Comparison of ENCODE assay signal across 7 mouse cellular contexts in the genomic region with DNA sequence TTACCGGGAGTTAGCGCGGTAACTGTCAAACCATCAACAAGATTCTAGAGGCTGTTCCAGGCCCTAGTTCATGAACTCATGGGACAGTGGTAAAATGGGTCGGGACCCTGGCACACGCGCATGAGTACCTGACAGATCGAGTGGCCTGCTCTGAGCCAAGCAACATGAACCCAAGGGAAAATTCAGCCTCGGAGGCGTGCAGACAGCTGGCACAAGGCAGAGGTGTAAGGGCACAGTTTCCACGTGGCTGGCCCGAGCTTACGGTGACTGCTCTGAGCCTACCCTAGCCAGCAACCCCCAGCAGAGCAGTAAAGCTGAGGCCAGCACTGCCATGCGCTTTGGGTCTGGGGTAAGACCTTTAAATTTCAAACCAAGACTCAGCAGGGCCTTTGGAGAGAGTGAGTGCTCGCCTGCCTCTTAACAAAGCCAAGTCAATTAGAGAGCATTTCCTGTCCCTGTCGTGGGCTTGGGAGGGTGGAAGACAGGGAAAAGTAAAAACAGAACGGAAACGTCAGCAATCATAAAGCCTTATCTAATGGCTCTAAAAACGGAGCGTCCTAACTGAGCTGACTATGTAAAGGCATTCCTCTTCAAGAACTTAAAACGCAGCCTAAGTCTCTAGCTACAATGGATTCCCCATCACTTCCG. TPM values are rescaled to one million over a fixed set of nuclear protein-coding genes. Genes with fewer than 3 reads are reported as not detected.
DNase-seq lines count a peak whose midpoint lies in the region; ATAC-seq and TF ChIP-seq lines count a peak whose summit lies in the region.

No protein-coding gene starts in this region.

- H3K36me3 ChIP-seq in E14TG2a.4 (ENCODE audit: insufficient read depth, low read length), result peaks cover 56% of the 10 kb centered on the region
- H3K36me3 ChIP-seq in hindbrain, embryonic 10.5 days, result peaks cover 21% of the 10 kb centered on the region
- peaks cover 5% of the 10 kb centered on the region for H3K36me3 ChIP-seq in liver, embryonic 11.5 days (ENCODE audit: control insufficient read depth, insufficient read depth, low read length)

- ATAC-seq in liver, embryonic 11.5 days (replicated peaks; ENCODE audit: low FRiP score), result no peak

- peak; percentile 41 for DNase-seq in adipocyte (ENCODE audit: low spot score)
- DNase-seq in hindbrain, embryonic 10.5 days (ENCODE audit: low spot score), result no peak
- no peak for DNase-seq in liver, embryonic 11.5 days (ENCODE audit: low spot score)
- no peak for DNase-seq in thymus, postnatal 25 days
- DNase-seq in testis, postnatal 14 days (ENCODE audit: low spot score), result no peak
- DNase-seq in left cerebral cortex, postnatal 10 days (ENCODE audit: extremely low spot score in 1 of 2, low spot score in 2 of 2), result no peak

- H3K27me3 ChIP-seq in E14TG2a.4 (ENCODE audit: insufficient read depth, low read length), result no peaks in the 10 kb centered on the region
- H3K27me3 ChIP-seq in hindbrain, embryonic 10.5 days (ENCODE audit: insufficient read depth, poor library complexity, severe bottlenecking), result no peaks in the 10 kb centered on the region
- H3K27me3 ChIP-seq in liver, embryonic 11.5 days (replicated peaks; ENCODE audit: control insufficient read depth, insufficient read depth, low read length), result no peaks in the 10 kb centered on the region

- H3K9me3 ChIP-seq in E14TG2a.4 (ENCODE audit: low read length), result no peaks in the 10 kb centered on the region
- no peaks in the 10 kb centered on the region for H3K9me3 ChIP-seq in hindbrain, embryonic 10.5 days
- no peaks in the 10 kb centered on the region for H3K9me3 ChIP-seq in liver, embryonic 11.5 days (ENCODE audit: control insufficient read depth, low read length)

- WGBS in hindbrain, embryonic 10.5 days, result 52% methylated on average over 21 of the region's 21 CpGs
- WGBS in liver, embryonic 11.5 days, result 51% methylated on average over 21 of the region's 21 CpGs

- peak overlapping the region; percentile 96 for H3K27ac ChIP-seq in hindbrain, embryonic 10.5 days
- H3K27ac ChIP-seq in liver, embryonic 11.5 days (ENCODE audit: low read depth, low read length), result peak overlapping the region; percentile 60

- H3K9ac ChIP-seq in liver, embryonic 11.5 days (ENCODE audit: low read depth, low read length), result peak overlapping the region; percentile 42

- no peak for TF ChIP-seq CTCF in E14TG2a.4 (conservative IDR thresholded peaks at IDR 0.05; ENCODE audit: low read length)

- peaks cover 91% of the 10 kb centered on the region for H3K4me1 ChIP-seq in E14TG2a.4 (replicated peaks; ENCODE audit: low read depth, low read length)
- peaks cover 75% of the 10 kb centered on the region for H3K4me1 ChIP-seq in hindbrain, embryonic 10.5 days (replicated peaks)
- peaks cover 56% of the 10 kb centered on the region for H3K4me1 ChIP-seq in liver, embryonic 11.5 days (replicated peaks; ENCODE audit: control insufficient read depth, insufficient read depth, low read length)

- peak overlapping the region; percentile 35; the same call in 1 of the 2 replicates for H3K4me3 ChIP-seq in E14TG2a.4 (replicated peaks; ENCODE audit: low read length)
- H3K4me3 ChIP-seq in hindbrain, embryonic 10.5 days, result no peak overlapping the region
- H3K4me3 ChIP-seq in liver, embryonic 11.5 days (ENCODE audit: low read depth, low read length), result no peak overlapping the region

- intact Hi-C loops in left cerebral cortex, postnatal 10 days (cut with DNase I), result loop anchor here (5.0 kb wide), 1 partner anchor 37 kb away; a partner anchor contains a TSS

- peak overlapping the region; percentile 9; the same call in 1 of the 2 replicates for H3K4me2 ChIP-seq in liver, embryonic 11.5 days

RNA-seq across cellular contexts. Expression of a gene that starts 38.0 kb away (rescaled TPM):
- polyA plus RNA-seq in hindbrain, embryonic 10.5 days (2016; fragmentation: Nextera tagmentation; extraction: Ambion mirVana), result 248 and 258 TPM in 2 replicates
- polyA plus RNA-seq in liver, embryonic 11.5 days (2014; fragmentation: Nextera tagmentation; extraction: Ambion mirVana), result 122 and 137 TPM in 2 replicates
- total RNA-seq in left cerebral cortex, postnatal 10 days (2021), result 100 to 1,000 TPM; 117 to 122 TPM

RNA-seq across cellular contexts. Expression of a gene that starts 38.1 kb away (rescaled TPM):
- 1.3 and 1.7 TPM in 2 replicates for polyA plus RNA-seq in hindbrain, embryonic 10.5 days (2016; fragmentation: Nextera tagmentation; extraction: Ambion mirVana)
- polyA plus RNA-seq in liver, embryonic 11.5 days (2014; fragmentation: Nextera tagmentation; extraction: Ambion mirVana), result 17.1 and 17.8 TPM in 2 replicates
- 10 to 100 TPM; 16.1 to 18.7 TPM for total RNA-seq in left cerebral cortex, postnatal 10 days (2021)
